In the genomic region with DNA sequence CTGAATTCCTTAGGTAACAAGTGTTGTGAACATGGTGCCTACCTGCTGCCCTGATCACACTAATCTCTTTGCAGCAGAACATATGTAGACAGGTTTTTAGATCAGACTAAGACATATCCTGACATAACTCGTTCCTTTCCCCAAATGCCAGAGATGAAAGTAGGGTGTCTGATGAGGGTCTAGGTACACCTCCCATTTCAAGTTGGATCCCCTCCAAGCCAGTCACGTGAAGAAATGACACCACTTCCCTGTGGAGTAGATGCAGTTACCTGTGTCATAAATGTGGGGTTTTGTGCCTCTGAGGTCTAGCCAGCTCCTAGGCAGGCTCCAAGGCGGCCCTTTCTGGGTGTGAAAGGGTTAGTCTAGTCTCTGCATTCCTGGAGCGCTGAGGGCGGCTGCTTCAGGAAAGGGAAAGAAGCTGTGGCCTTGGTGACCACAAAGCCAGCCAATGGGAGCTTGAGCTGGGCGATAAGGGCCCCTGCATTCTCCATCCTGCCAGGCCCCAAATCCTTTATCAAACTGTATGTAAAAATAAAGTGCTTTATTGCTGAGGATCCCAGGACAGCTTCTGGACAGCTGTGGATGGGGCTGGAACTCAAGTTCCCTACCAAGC, we compare ENCODE assay signal across 12 mouse cellular contexts. TPM values are rescaled to one million over a fixed set of nuclear protein-coding genes. Genes with fewer than 3 reads are reported as not detected.
DNase-seq lines count a peak whose midpoint lies in the region; ATAC-seq and TF ChIP-seq lines count a peak whose summit lies in the region.
"Had no signal": no experiment of that assay in that cellular context is flagged by ENCODE, and none has a peak within 500 bp of the region (broad histone marks: within the 10 kb centered on the region; RNA-seq: fewer than 3 reads in every experiment).

No protein-coding gene starts in this region.

- no peaks in the 10 kb centered on the region for H3K4me1 ChIP-seq in forebrain, postnatal 0 days (ENCODE audit: insufficient read depth)
- peaks cover 4% of the 10 kb centered on the region; the same call in 1 of the 2 replicates for H3K4me1 ChIP-seq in forebrain, embryonic 13.5 days
- no peaks in the 10 kb centered on the region for H3K4me1 ChIP-seq in lung, postnatal 0 days (ENCODE audit: insufficient read depth, low read depth, low read length)
- 0 out of 2 replicates have a peak, but pooled peaks cover 5% of the 10 kb centered on the region for H3K4me1 ChIP-seq in stomach, embryonic 14.5 days (ENCODE audit: control insufficient read depth, insufficient read depth, low read length)
- H3K4me1 ChIP-seq: hindbrain, embryonic 13.5 days had no signal

- H3K4me3 ChIP-seq in forebrain, postnatal 0 days (ENCODE audit: low read depth, low read length): no peak overlapping the region
- no peak overlapping the region for H3K4me3 ChIP-seq in forebrain, embryonic 13.5 days
- no peak overlapping the region for H3K4me3 ChIP-seq in lung, postnatal 0 days (ENCODE audit: low read depth, low read length)
- no peak overlapping the region for H3K4me3 ChIP-seq in stomach, embryonic 14.5 days (ENCODE audit: low read depth, low read length)
- H3K4me3 ChIP-seq: embryonic facial prominence, embryonic 13.5 days; hindbrain, embryonic 13.5 days; limb, embryonic 12.5 days had no signal

- no peaks in the 10 kb centered on the region for H3K9me3 ChIP-seq in forebrain, postnatal 0 days (ENCODE audit: low read length)
- no peaks in the 10 kb centered on the region for H3K9me3 ChIP-seq in forebrain, embryonic 13.5 days (replicated peaks)
- H3K9me3 ChIP-seq in lung, postnatal 0 days (ENCODE audit: low read length): no peaks in the 10 kb centered on the region
- H3K9me3 ChIP-seq in stomach, embryonic 14.5 days (ENCODE audit: control insufficient read depth, low read depth, low read length): no peaks in the 10 kb centered on the region
- H3K9me3 ChIP-seq: embryonic facial prominence, embryonic 13.5 days; hindbrain, embryonic 13.5 days; limb, embryonic 12.5 days had no signal

- DNase-seq in forebrain, postnatal 0 days: no peak
- peak; percentile 47 for DNase-seq in lung, postnatal 0 days (ENCODE audit: low spot score)
- no peak for DNase-seq in lung, adult 18-20 months
- DNase-seq in heart, postnatal 4 days: peak; percentile 58
- no peak for DNase-seq in right cerebral cortex, postnatal 14 days
- no peak for DNase-seq in MN1 (ENCODE audit: low spot score)
- DNase-seq: thymus, postnatal 36 days had no signal

- no peak overlapping the region for H3K4me2 ChIP-seq in forebrain, postnatal 0 days (ENCODE audit: low read depth)
- H3K4me2 ChIP-seq in forebrain, embryonic 13.5 days: no peak overlapping the region
- H3K4me2 ChIP-seq in lung, postnatal 0 days (replicated peaks; ENCODE audit: low read depth, low read length): no peak overlapping the region; the same call in 1 of the 2 replicates
- peak overlapping the region; percentile 16; the same call in 1 of the 2 replicates for H3K4me2 ChIP-seq in stomach, embryonic 14.5 days (replicated peaks; ENCODE audit: low read depth, low read length)
- H3K4me2 ChIP-seq: embryonic facial prominence, embryonic 13.5 days; hindbrain, embryonic 13.5 days; limb, embryonic 12.5 days had no signal

- TF ChIP-seq CTCF in forebrain, postnatal 0 days (IDR thresholded peaks at IDR 0.05; ENCODE audit: low read depth): no peak
- TF ChIP-seq CTCF in lung, postnatal 0 days (IDR thresholded peaks at IDR 0.05): no peak

- H3K9ac ChIP-seq in forebrain, postnatal 0 days: no peak overlapping the region
- no peak overlapping the region for H3K9ac ChIP-seq in forebrain, embryonic 13.5 days
- H3K9ac ChIP-seq in lung, postnatal 0 days (replicated peaks; ENCODE audit: low read depth): no peak overlapping the region
- no peak overlapping the region for H3K9ac ChIP-seq in stomach, embryonic 14.5 days (replicated peaks; ENCODE audit: low read depth, low read length)
- H3K9ac ChIP-seq: embryonic facial prominence, embryonic 13.5 days; hindbrain, embryonic 13.5 days; limb, embryonic 12.5 days had no signal

- WGBS in forebrain, postnatal 0 days: 21% methylated on average over 6 of the region's 6 CpGs
- 23% methylated on average over 6 of the region's 6 CpGs for WGBS in forebrain, embryonic 13.5 days
- 9% methylated on average over 6 of the region's 6 CpGs for WGBS in lung, postnatal 0 days
- 13% methylated on average over 6 of the region's 6 CpGs for WGBS in stomach, embryonic 14.5 days

- H3K36me3 ChIP-seq in forebrain, postnatal 0 days (ENCODE audit: insufficient read depth): peaks cover 27% of the 10 kb centered on the region
- H3K36me3 ChIP-seq in forebrain, embryonic 13.5 days (ENCODE audit: poor library complexity, severe bottlenecking): peaks cover 37% of the 10 kb centered on the region
- H3K36me3 ChIP-seq in lung, postnatal 0 days (ENCODE audit: insufficient read depth, low read length): peaks cover 12% of the 10 kb centered on the region
- H3K36me3 ChIP-seq in stomach, embryonic 14.5 days (ENCODE audit: control insufficient read depth, insufficient read depth, low read length): peaks cover 30% of the 10 kb centered on the region

- TF ChIP-seq EP300 in lung, postnatal 0 days (IDR thresholded peaks at IDR 0.05): no peak

- H3K27me3 ChIP-seq in forebrain, postnatal 0 days (ENCODE audit: insufficient read depth, low read length): no peaks in the 10 kb centered on the region
- H3K27me3 ChIP-seq in forebrain, embryonic 13.5 days: no peaks in the 10 kb centered on the region
- no peaks in the 10 kb centered on the region for H3K27me3 ChIP-seq in lung, postnatal 0 days (replicated peaks; ENCODE audit: insufficient read depth, low read length)
- H3K27me3 ChIP-seq in stomach, embryonic 14.5 days (ENCODE audit: control insufficient read depth, insufficient read depth, low read length): no peaks in the 10 kb centered on the region
- H3K27me3 ChIP-seq: embryonic facial prominence, embryonic 13.5 days; hindbrain, embryonic 13.5 days; limb, embryonic 12.5 days had no signal

- no peak overlapping the region for H3K27ac ChIP-seq in forebrain, postnatal 0 days (ENCODE audit: low read depth, low read length)
- H3K27ac ChIP-seq in forebrain, embryonic 13.5 days: no peak overlapping the region
- no peak overlapping the region for H3K27ac ChIP-seq in lung, postnatal 0 days (ENCODE audit: low read length)
- no peak overlapping the region for H3K27ac ChIP-seq in stomach, embryonic 14.5 days (ENCODE audit: low read length)
- H3K27ac ChIP-seq: embryonic facial prominence, embryonic 13.5 days; hindbrain, embryonic 13.5 days; limb, embryonic 12.5 days had no signal

- ATAC-seq in forebrain, postnatal 0 days: peak; percentile 20; the same call in 1 of the 2 replicates
- ATAC-seq in forebrain, embryonic 13.5 days: no peak
- peak; percentile 59 for ATAC-seq in lung, postnatal 0 days
- peak; percentile 49; the same call in 1 of the 2 replicates for ATAC-seq in stomach, embryonic 14.5 days (ENCODE audit: insufficient number of reproducible peaks, insufficient read depth, low FRiP score, low read depth)

RNA-seq across cellular contexts. Expression of gene Ahsa1, which starts 11.9 kb away (rescaled TPM):
- total RNA-seq in forebrain, postnatal 0 days (2014; rRNA removed): 137 and 184 TPM in 2 replicates
- polyA plus RNA-seq in forebrain, postnatal 0 days (2015; fragmentation: Nextera tagmentation; extraction: Ambion mirVana): 171 and 187 TPM in 2 replicates
- 216 and 228 TPM in 2 replicates for polyA plus RNA-seq in forebrain, embryonic 13.5 days (2015; fragmentation: Nextera tagmentation; extraction: Ambion mirVana)
- polyA plus RNA-seq in lung, postnatal 0 days (2015; fragmentation: Nextera tagmentation; extraction: Ambion mirVana): 101 and 116 TPM in 2 replicates
- total RNA-seq in heart, postnatal 4 days (2021): 100 to 1,000 TPM in 1 of 2 experiments, 10 to 100 TPM in 1; 99.4 to 101 TPM
- 176 and 187 TPM in 2 replicates for polyA plus RNA-seq in stomach, embryonic 14.5 days (2014; fragmentation: Nextera tagmentation; extraction: Ambion mirVana)

RNA-seq across cellular contexts. Expression of gene Vipas39, which starts 12.2 kb away (rescaled TPM):
- 77.6 and 79.4 TPM in 2 replicates for total RNA-seq in forebrain, postnatal 0 days (2014; rRNA removed)
- polyA plus RNA-seq in forebrain, postnatal 0 days (2015; fragmentation: Nextera tagmentation; extraction: Ambion mirVana): 54.6 and 57.7 TPM in 2 replicates
- polyA plus RNA-seq in forebrain, embryonic 13.5 days (2015; fragmentation: Nextera tagmentation; extraction: Ambion mirVana): 68.8 and 73.3 TPM in 2 replicates
- 24.1 and 25.7 TPM in 2 replicates for polyA plus RNA-seq in lung, postnatal 0 days (2015; fragmentation: Nextera tagmentation; extraction: Ambion mirVana)
- total RNA-seq in heart, postnatal 4 days (2021): 10 to 100 TPM; 28.1 to 28.4 TPM
- 47.2 and 48.3 TPM in 2 replicates for polyA plus RNA-seq in stomach, embryonic 14.5 days (2014; fragmentation: Nextera tagmentation; extraction: Ambion mirVana)

RNA-seq across cellular contexts. Expression of gene Ism2, which starts 21.3 kb away (rescaled TPM):
- 0.69 and 1.1 TPM in 2 replicates for total RNA-seq in forebrain, postnatal 0 days (2014; rRNA removed)
- 0.88 and 1.8 TPM in 2 replicates for polyA plus RNA-seq in forebrain, postnatal 0 days (2015; fragmentation: Nextera tagmentation; extraction: Ambion mirVana)
- 1.5 and 2.6 TPM in 2 replicates for polyA plus RNA-seq in forebrain, embryonic 13.5 days (2015; fragmentation: Nextera tagmentation; extraction: Ambion mirVana)
- 0.75 and 2.2 TPM in 2 replicates for polyA plus RNA-seq in lung, postnatal 0 days (2015; fragmentation: Nextera tagmentation; extraction: Ambion mirVana)
- total RNA-seq in heart, postnatal 4 days (2021): 1 to 10 TPM in 1 of 2 experiments, under 1 TPM in 1; 0.52 to 1.0 TPM
- 0.29 and 0.57 TPM in 2 replicates for polyA plus RNA-seq in stomach, embryonic 14.5 days (2014; fragmentation: Nextera tagmentation; extraction: Ambion mirVana)

RNA-seq across cellular contexts. Expression of gene Noxred1, which starts 39.7 kb away (rescaled TPM):
- 0.48 and 0.62 TPM in 2 replicates for total RNA-seq in forebrain, postnatal 0 days (2014; rRNA removed)
- polyA plus RNA-seq in forebrain, postnatal 0 days (2015; fragmentation: Nextera tagmentation; extraction: Ambion mirVana): 0.21 TPM in 1 of 2 replicates, not detected in the other
- polyA plus RNA-seq in forebrain, embryonic 13.5 days (2015; fragmentation: Nextera tagmentation; extraction: Ambion mirVana): 1.5 and 1.6 TPM in 2 replicates
- 0.18 and 0.29 TPM in 2 replicates for polyA plus RNA-seq in lung, postnatal 0 days (2015; fragmentation: Nextera tagmentation; extraction: Ambion mirVana)
- under 1 TPM in 1 of 2 experiments, not detected in 1; 0.26 TPM for total RNA-seq in heart, postnatal 4 days (2021)
- polyA plus RNA-seq in stomach, embryonic 14.5 days (2014; fragmentation: Nextera tagmentation; extraction: Ambion mirVana): 0.67 and 0.78 TPM in 2 replicates

Comparison
In these comparisons a context has a peak if more than half of its experiments do, and no peak if none do; other contexts are left out.
1. DNase-seq: peak in lung, postnatal 0 days (single experiment) and heart, postnatal 4 days (single experiment); none in forebrain, postnatal 0 days (single experiment), lung, adult 18-20 months (0 of 2), right cerebral cortex, postnatal 14 days (single experiment) and MN1 (single experiment).